Mouse (Mus musculus): Measurements from ENCODE around the gene Mospd3. TPM values are rescaled to one million over a fixed set of nuclear protein-coding genes. Genes with fewer than 3 reads are reported as not detected.

Mospd3 gene
- polyA plus RNA-seq, 1 experiment from 2014 or later: 23.1 TPM

- 70% methylated on average over 6 of the region's 6 CpGs for whole genome bisulfite sequencing (ENCODE audit: insufficient replicate concordance)
- no peaks in the 10 kb centered on the region for H3K9me3 ChIP-seq (replicated peaks; ENCODE audit: control insufficient read depth, low read length)
- H3K9ac ChIP-seq (ENCODE audit: low read depth, low read length): no peak overlapping the region
- no peak for ATAC-seq (ENCODE audit: low read depth)
- H3K27me3 ChIP-seq (ENCODE audit: control insufficient read depth, insufficient read depth, low read depth, low read length): no peaks in the 10 kb centered on the region; the same call in none of the 2 replicates
- peaks cover 21% of the 10 kb centered on the region for H3K4me1 ChIP-seq (ENCODE audit: control insufficient read depth, low read depth, low read length)
- H3K27ac ChIP-seq (ENCODE audit: low read length): no peak overlapping the region
- H3K36me3 ChIP-seq (ENCODE audit: control insufficient read depth, insufficient read depth): no peaks in the 10 kb centered on the region
- no peak overlapping the region for H3K4me3 ChIP-seq (ENCODE audit: low read depth, low read length)
- H3K4me2 ChIP-seq (ENCODE audit: low read depth, low read length): no peak overlapping the region
These were observed 35.1 kb downstream of the Mospd3 start for GRCm38 (mm10) chr5:137565744-137566143.

GRCm38 (mm10) chr5:137562965-137563364 is 37.9 kb downstream of the Mospd3 start:
- no peak for ATAC-seq (ENCODE audit: low read depth)

GRCm38 (mm10) chr5:137561556-137561955 is 39.3 kb downstream of the Mospd3 start:
- H3K4me2 ChIP-seq (ENCODE audit: low read depth, low read length): no peak overlapping the region
- H3K36me3 ChIP-seq (ENCODE audit: control insufficient read depth, insufficient read depth): no peaks in the 10 kb centered on the region
- no peaks in the 10 kb centered on the region for H3K9me3 ChIP-seq (replicated peaks; ENCODE audit: control insufficient read depth, low read length)
- no peak for ATAC-seq (ENCODE audit: low read depth)
- no peak overlapping the region for H3K9ac ChIP-seq (ENCODE audit: low read depth, low read length)
- H3K27ac ChIP-seq (ENCODE audit: low read length): no peak overlapping the region
- H3K4me1 ChIP-seq (ENCODE audit: control insufficient read depth, low read depth, low read length): no peaks in the 10 kb centered on the region
- 51% methylated on average over 6 of the region's 6 CpGs for WGBS (ENCODE audit: insufficient replicate concordance)
- H3K27me3 ChIP-seq (ENCODE audit: control insufficient read depth, insufficient read depth, low read depth, low read length): no peaks in the 10 kb centered on the region; the same call in none of the 2 replicates
- H3K4me3 ChIP-seq (ENCODE audit: low read depth, low read length): no peak overlapping the region

More at GRCm38 (mm10) chr5:137562965-137563364, 37.9 kb downstream of the Mospd3 start:
- Histone ChIP-seq H3K27me3 (ENCODE audit: control insufficient read depth, insufficient read depth, low read depth, low read length) (no peaks in the 10 kb centered on the region; the same call in none of the 2 replicates), H3K36me3 (ENCODE audit: control insufficient read depth, insufficient read depth) (no peaks in the 10 kb centered on the region), H3K4me3 (ENCODE audit: low read depth, low read length) (no peak overlapping the region), H3K9ac (ENCODE audit: low read depth, low read length) (no peak overlapping the region), H3K4me1 (ENCODE audit: control insufficient read depth, low read depth, low read length) (no peaks in the 10 kb centered on the region), H3K9me3 (replicated peaks; ENCODE audit: control insufficient read depth, low read length) (no peaks in the 10 kb centered on the region), H3K27ac (ENCODE audit: low read length) (no peak overlapping the region), H3K4me2 (ENCODE audit: low read depth, low read length) (no peak overlapping the region)
- WGBS (ENCODE audit: insufficient replicate concordance): 76% methylated on average over 10 of the region's 10 CpGs

GRCm38 (mm10) chr5:137553898-137554297 is 47.0 kb downstream of the Mospd3 start:
- Histone ChIP-seq H3K4me1 (ENCODE audit: control insufficient read depth, low read depth, low read length) (peaks cover 2% of the 10 kb centered on the region; the same call in 1 of the 2 replicates), H3K36me3 (ENCODE audit: control insufficient read depth, insufficient read depth) (no peaks in the 10 kb centered on the region), H3K9me3 (replicated peaks; ENCODE audit: control insufficient read depth, low read length) (no peaks in the 10 kb centered on the region), H3K4me3 (ENCODE audit: low read depth, low read length) (no peak overlapping the region), H3K27me3 (ENCODE audit: control insufficient read depth, insufficient read depth, low read depth, low read length) (peaks cover 11% of the 10 kb centered on the region), H3K4me2 (ENCODE audit: low read depth, low read length) (no peak overlapping the region), H3K9ac (ENCODE audit: low read depth, low read length) (no peak overlapping the region), H3K27ac (ENCODE audit: low read length) (no peak overlapping the region)
- ATAC-seq (ENCODE audit: low read depth): no peak
- 36% methylated on average over 11 of the region's 11 CpGs for WGBS (ENCODE audit: insufficient replicate concordance)

- Histone ChIP-seq H3K9me3 (replicated peaks; ENCODE audit: control insufficient read depth, low read length) (no peaks in the 10 kb centered on the region), H3K4me2 (ENCODE audit: low read depth, low read length) (peak within 1 kb of the TSS; percentile 30), H3K27me3 (ENCODE audit: control insufficient read depth, insufficient read depth, low read depth, low read length) (peaks cover 11% of the 10 kb centered on the region), H3K36me3 (ENCODE audit: control insufficient read depth, insufficient read depth) (no peaks in the 10 kb centered on the region), H3K4me3 (ENCODE audit: low read depth, low read length) (no peak within 1 kb of the TSS), H3K4me1 (ENCODE audit: control insufficient read depth, low read depth, low read length) (peaks cover 2% of the 10 kb centered on the region; the same call in 1 of the 2 replicates), H3K27ac (ENCODE audit: low read length) (no peak within 1 kb of the TSS), H3K9ac (ENCODE audit: low read depth, low read length) (no peak within 1 kb of the TSS)
- 1% methylated on average over 37 of the region's 37 CpGs for WGBS (ENCODE audit: insufficient replicate concordance)
- peak; percentile 66 for ATAC-seq (ENCODE audit: low read depth)
These were observed 47.4 kb downstream of the Mospd3 start, which contains the start of gene Actl6b for GRCm38 (mm10) chr5:137553411-137553837. Gene Actl6b (plus strand): TSS chr5:137553517.

- H3K9ac ChIP-seq (ENCODE audit: low read depth, low read length): no peak overlapping the region
- peak overlapping the region; percentile 30 for H3K4me2 ChIP-seq (ENCODE audit: low read depth, low read length)
- H3K4me1 ChIP-seq (ENCODE audit: control insufficient read depth, low read depth, low read length): peaks cover 2% of the 10 kb centered on the region; the same call in 1 of the 2 replicates
- H3K36me3 ChIP-seq (ENCODE audit: control insufficient read depth, insufficient read depth): no peaks in the 10 kb centered on the region
- ATAC-seq (ENCODE audit: low read depth): no peak
- H3K4me3 ChIP-seq (ENCODE audit: low read depth, low read length): no peak overlapping the region
- no peak overlapping the region for H3K27ac ChIP-seq (ENCODE audit: low read length)
- H3K9me3 ChIP-seq (replicated peaks; ENCODE audit: control insufficient read depth, low read length): no peaks in the 10 kb centered on the region
- H3K27me3 ChIP-seq (ENCODE audit: control insufficient read depth, insufficient read depth, low read depth, low read length): peaks cover 11% of the 10 kb centered on the region
- WGBS (ENCODE audit: insufficient replicate concordance): 22% methylated on average over 6 of the region's 6 CpGs
These were observed 47.9 kb downstream of the Mospd3 start for GRCm38 (mm10) chr5:137553000-137553399.

GRCm38 (mm10) chr5:137551119-137551518 is 49.7 kb downstream of the Mospd3 start:
- 63% methylated on average over 5 of the region's 5 CpGs for WGBS (ENCODE audit: insufficient replicate concordance)
- ATAC-seq (ENCODE audit: low read depth): no peak
- peaks cover 2% of the 10 kb centered on the region; the same call in 1 of the 2 replicates for H3K4me1 ChIP-seq (ENCODE audit: control insufficient read depth, low read depth, low read length)
- no peak overlapping the region for H3K4me3 ChIP-seq (ENCODE audit: low read depth, low read length)
- no peak overlapping the region for H3K4me2 ChIP-seq (ENCODE audit: low read depth, low read length)
- peaks cover 11% of the 10 kb centered on the region for H3K27me3 ChIP-seq (ENCODE audit: control insufficient read depth, insufficient read depth, low read depth, low read length)
- no peaks in the 10 kb centered on the region for H3K36me3 ChIP-seq (ENCODE audit: control insufficient read depth, insufficient read depth)
- no peak overlapping the region for H3K27ac ChIP-seq (ENCODE audit: low read length)
- H3K9ac ChIP-seq (ENCODE audit: low read depth, low read length): no peak overlapping the region
- no peaks in the 10 kb centered on the region for H3K9me3 ChIP-seq (replicated peaks; ENCODE audit: control insufficient read depth, low read length)

GRCm38 (mm10) chr5:137549840-137550239 is 51.0 kb downstream of the Mospd3 start:
- 66% methylated on average over 2 of the region's 2 CpGs for WGBS (ENCODE audit: insufficient replicate concordance)
- Histone ChIP-seq H3K9me3 (replicated peaks; ENCODE audit: control insufficient read depth, low read length) (no peaks in the 10 kb centered on the region), H3K27ac (ENCODE audit: low read length) (no peak overlapping the region), H3K27me3 (ENCODE audit: control insufficient read depth, insufficient read depth, low read depth, low read length) (peaks cover 11% of the 10 kb centered on the region), H3K4me2 (ENCODE audit: low read depth, low read length) (no peak overlapping the region), H3K4me3 (ENCODE audit: low read depth, low read length) (no peak overlapping the region), H3K36me3 (ENCODE audit: control insufficient read depth, insufficient read depth) (no peaks in the 10 kb centered on the region), H3K4me1 (ENCODE audit: control insufficient read depth, low read depth, low read length) (peaks cover 2% of the 10 kb centered on the region; the same call in 1 of the 2 replicates), H3K9ac (ENCODE audit: low read depth, low read length) (no peak overlapping the region)
- ATAC-seq (ENCODE audit: low read depth): no peak
